Mouse (Mus musculus) testis, adult 2 months (tissue): ENCODE measurements around the gene Rab3d.

Source experiments
- CTCF ChIP-seq: fragments of 200-500 bp; IDR thresholded peaks from 2 replicates; pipeline ENCODE4 v1.5.1; 2012; ENCODE audit warnings: low read depth, mild to moderate bottlenecking, inconsistent platforms, low read length, moderate library complexity; ENCODE audit not compliant: control insufficient read depth, insufficient read depth, insufficient replicate concordance
- POLR2A ChIP-seq: fragments of 200-500 bp; IDR thresholded peaks from 2 replicates; pipeline ENCODE4 v1.6.1; 2012; ENCODE audit warnings: low read depth, mild to moderate bottlenecking, inconsistent platforms, low read length, moderate library complexity; ENCODE audit not compliant: control insufficient read depth

DNA sequence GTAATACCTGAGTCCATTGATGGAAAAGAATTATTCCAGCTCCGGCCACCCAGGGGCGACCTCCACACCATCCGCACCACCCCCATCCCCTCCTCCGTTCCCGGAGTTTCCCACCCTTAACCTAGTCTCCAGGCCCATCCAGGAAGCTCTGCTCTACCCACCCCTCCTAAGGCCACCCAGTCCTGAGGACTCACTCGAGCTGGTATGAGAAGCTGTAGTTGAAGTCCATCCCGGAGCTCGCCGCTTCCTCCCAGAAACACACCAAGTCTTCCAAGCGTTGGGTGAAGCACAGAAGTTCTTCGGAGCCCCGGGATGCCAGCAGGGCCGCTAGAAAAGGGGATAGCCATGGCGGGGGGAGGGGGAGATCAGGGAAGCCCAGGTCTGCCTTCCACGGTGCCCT lies 44.0 kb upstream of the Rab3d start:
- TF ChIP-seq CTCF: no peak
- no peak for TF ChIP-seq POLR2A
